Mouse (Mus musculus) ES-E14 (cell line): ENCODE measurements around the gene Pax8. TPM values are rescaled to one million over a fixed set of nuclear protein-coding genes. Genes with fewer than 3 reads are reported as not detected.

Experiments used
- DNase-seq: peaks from one replicate; pipeline ENCODE4 v3.0.0-alpha.2; 2013; ENCODE audit warnings: low read depth, low spot score
- H3K27ac ChIP-seq: 2 replicates; pipeline ENCODE4 v1.5.1; 2012; ENCODE audit warnings: low read depth, mild to moderate bottlenecking, low read length, moderate library complexity, mixed read lengths; ENCODE audit not compliant: poor library complexity, insufficient read depth, severe bottlenecking
- H3K36me3 ChIP-seq: 2 replicates; pipeline ENCODE4 v1.6.1; 2012; ENCODE audit warnings: mild to moderate bottlenecking, low read length, moderate library complexity, mixed read lengths; ENCODE audit not compliant: control insufficient read depth, poor library complexity, insufficient read depth, severe bottlenecking
- H3K4me1 ChIP-seq, 2 experiments: fragments of 150-350 bp in 1 of 2; sonication (generic) in 1 of 2; 2 replicates each; pipeline ENCODE4 v1.6.1; 2012; ENCODE audit warnings: low read length in 2 of 2, mild to moderate bottlenecking in 1 of 2, mixed read lengths in 1 of 2; ENCODE audit not compliant: control insufficient read depth in 2 of 2, insufficient read depth in 2 of 2, poor library complexity in 1 of 2
- H3K4me3 ChIP-seq, 2 experiments: fragments of 150-350 bp in 1 of 2; sonication (generic) in 1 of 2; 2 replicates each; pipeline ENCODE4 v1.5.1; 2012; ENCODE audit warnings: low read length in 2 of 2, low read depth in 1 of 2, mild to moderate bottlenecking in 1 of 2, mixed read lengths in 1 of 2; ENCODE audit not compliant: insufficient read depth in 1 of 2, poor library complexity in 1 of 2, severe bottlenecking in 1 of 2
- H3K9ac ChIP-seq: 2 replicates; pipeline ENCODE4 v1.6.1; 2012; ENCODE audit warnings: low read depth, mild to moderate bottlenecking, low read length, mixed read lengths; ENCODE audit not compliant: poor library complexity, insufficient read depth, severe bottlenecking
- H3K9me3 ChIP-seq: fragments of 150-350 bp; sonication (generic); 2 replicates; pipeline ENCODE4 v1.6.1; 2012; ENCODE audit warnings: low read depth, mild to moderate bottlenecking, low read length; ENCODE audit not compliant: control insufficient read depth, insufficient read depth
- CHD2 ChIP-seq: IDR thresholded peaks from 2 replicates; pipeline ENCODE4 v1.6.1; 2014; ENCODE audit warnings: mild to moderate bottlenecking, low read depth, low read length, inconsistent platforms
- HCFC1 ChIP-seq: IDR thresholded peaks from 2 replicates; pipeline ENCODE4 v1.6.1; 2012; ENCODE audit warnings: low read length, inconsistent platforms, borderline replicate concordance; ENCODE audit not compliant: insufficient read depth
- MAFK ChIP-seq: IDR thresholded peaks from 2 replicates; pipeline ENCODE4 v1.6.1; 2014; ENCODE audit warnings: mild to moderate bottlenecking, low read depth, low read length, inconsistent platforms; ENCODE audit not compliant: insufficient read depth
- ZC3H11A ChIP-seq: IDR thresholded peaks from 2 replicates; pipeline ENCODE4 v1.6.1; 2012; ENCODE audit warnings: low read depth, mild to moderate bottlenecking, inconsistent platforms, low read length, borderline replicate concordance
- ZNF384 ChIP-seq: IDR thresholded peaks from 2 replicates; pipeline ENCODE4 v1.6.1; 2012; ENCODE audit warnings: low read depth, low read length, inconsistent platforms
- in situ Hi-C, 2 experiments: fragments of 600-800 bp; cut with MboI; formaldehyde crosslinking; loops; one replicate each; pipeline ENCODE4 v1.15.1; 2025; ENCODE audit warnings: low sequenced_read_pairs in 2 of 2, inconsistent platforms in 1 of 2; ENCODE audit not compliant: unreplicated experiment in 2 of 2
- total RNA-seq: library from RNA; depleted of rRNA; stranded (reverse); fragments of 300-350 nt; gene quantifications from 2 replicates; pipeline ENCODE4 v1.2.3, GENCODE M21; 2012

Pax8 gene
- total RNA-seq, 1 experiment = 1.5 TPM

DNA sequence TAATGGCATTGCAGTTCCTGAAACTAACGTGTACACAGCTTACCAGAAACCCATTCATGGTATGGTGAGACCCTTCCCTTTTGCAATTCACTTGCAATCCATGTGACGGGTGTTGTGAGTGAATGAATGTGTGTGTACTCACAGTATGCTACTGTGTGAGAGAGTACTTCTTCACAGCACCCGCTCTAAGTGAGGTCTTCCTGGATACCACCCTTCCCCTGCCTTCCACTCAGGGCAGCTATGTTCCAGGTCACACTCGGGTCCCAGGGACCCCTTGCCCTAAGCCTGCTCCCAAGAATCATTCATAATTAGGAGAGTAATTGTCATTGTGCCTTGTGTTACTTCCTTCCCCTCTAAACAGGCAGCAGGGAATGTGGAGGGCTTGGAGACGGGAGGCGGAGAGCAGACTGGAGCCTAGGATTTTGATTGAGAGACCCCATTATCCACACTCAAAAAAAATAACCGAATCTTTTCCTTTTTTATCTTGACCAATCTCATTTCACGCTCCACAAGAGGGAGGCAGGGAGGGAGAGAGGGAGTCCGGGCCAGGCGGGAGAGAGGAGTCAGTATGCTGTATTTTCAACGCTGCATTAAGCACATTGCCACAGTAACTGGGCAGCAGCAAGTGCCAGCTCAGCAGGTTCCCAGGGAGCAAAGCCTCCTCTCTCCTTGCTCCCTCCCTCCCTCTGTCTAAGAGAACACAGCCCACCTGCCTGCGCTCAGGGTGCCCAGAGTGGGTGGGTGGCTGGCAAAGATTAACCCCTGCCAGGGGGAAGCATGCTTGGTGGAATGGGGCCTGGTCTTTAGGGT, 47.3 kb downstream of the Pax8 start:
- DNase-seq = no peak
- Histone ChIP-seq H3K9me3 (no peaks in the 10 kb centered on the region), H3K27ac (no peak overlapping the region), H3K9ac (no peak overlapping the region), H3K4me1 (no peaks in the 10 kb centered on the region), H3K4me3 (no peak overlapping the region), H3K36me3 (no peaks in the 10 kb centered on the region)
- in situ Hi-C loops = no loop called here
- TF ChIP-seq ZNF384 (no peak), ZC3H11A (no peak), MAFK (0 out of 2 replicates have a peak, but pooled peaks have one; percentile 6), CHD2 (no peak), HCFC1 (no peak)

DNA sequence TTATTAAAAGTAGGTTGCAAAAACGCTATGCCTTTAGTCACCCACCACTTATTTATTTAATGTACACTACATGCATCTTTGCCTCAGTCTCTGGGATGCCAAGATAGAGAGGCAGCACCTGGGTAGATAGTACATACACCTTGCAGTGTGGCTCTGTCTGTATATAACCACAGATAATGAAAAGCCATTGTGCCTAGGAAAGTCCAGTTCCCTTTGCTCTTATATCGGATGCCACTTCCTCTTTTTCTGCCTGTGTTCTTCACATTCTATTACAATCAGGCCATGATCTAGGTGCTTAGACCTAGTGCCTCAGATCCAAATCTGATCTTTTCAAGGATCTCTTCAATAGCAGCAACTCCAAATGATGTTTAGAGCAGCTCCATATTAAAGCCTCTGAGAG, 49.8 kb downstream of the Pax8 start:
- Histone ChIP-seq H3K9me3 (no peaks in the 10 kb centered on the region), H3K36me3 (no peaks in the 10 kb centered on the region), H3K4me1 (0 out of 4 replicates have a peak, but pooled peaks cover 0 to 2% of the 10 kb centered on the region in 2 experiments), H3K9ac (no peak overlapping the region), H3K4me3 (no peak overlapping the region), H3K27ac (no peak overlapping the region)
- DNase-seq = no peak
- in situ Hi-C loops = no loop called here
- TF ChIP-seq ZNF384 = no peak
- TF ChIP-seq MAFK = no peak
- TF ChIP-seq CHD2 = no peak
- TF ChIP-seq HCFC1 = no peak
- TF ChIP-seq ZC3H11A = no peak

DNA sequence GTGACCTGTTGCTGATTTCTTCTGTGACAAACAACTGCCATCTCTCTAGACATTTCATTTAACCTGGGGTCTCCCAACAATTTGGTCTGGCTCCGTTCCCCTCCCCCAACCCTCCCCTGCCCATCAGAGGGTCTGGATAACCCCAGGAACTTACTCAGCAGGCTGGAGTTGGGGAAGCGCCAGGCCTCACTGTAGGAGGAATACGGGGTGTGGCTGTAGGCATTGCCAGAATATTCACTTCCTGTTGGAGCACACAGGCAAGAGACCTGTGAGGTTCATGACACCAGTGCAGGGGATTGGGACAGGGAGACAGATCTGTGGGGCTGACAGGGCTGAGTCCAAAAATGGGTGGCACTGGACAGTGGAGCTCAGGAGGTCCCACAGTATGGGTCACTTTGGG, 52.6 kb downstream of the Pax8 start:
- Histone ChIP-seq H3K9ac (no peak overlapping the region), H3K9me3 (no peaks in the 10 kb centered on the region), H3K36me3 (no peaks in the 10 kb centered on the region), H3K27ac (no peak overlapping the region), H3K4me1 (0 out of 4 replicates have a peak, but pooled peaks cover 0 to 2% of the 10 kb centered on the region in 2 experiments), H3K4me3 (no peak overlapping the region)
- no peak for DNase-seq
- no peak for TF ChIP-seq CHD2
- TF ChIP-seq ZNF384 = no peak
- TF ChIP-seq MAFK = no peak
- no peak for TF ChIP-seq HCFC1
- TF ChIP-seq ZC3H11A = no peak
- in situ Hi-C loops = no loop called here

DNA sequence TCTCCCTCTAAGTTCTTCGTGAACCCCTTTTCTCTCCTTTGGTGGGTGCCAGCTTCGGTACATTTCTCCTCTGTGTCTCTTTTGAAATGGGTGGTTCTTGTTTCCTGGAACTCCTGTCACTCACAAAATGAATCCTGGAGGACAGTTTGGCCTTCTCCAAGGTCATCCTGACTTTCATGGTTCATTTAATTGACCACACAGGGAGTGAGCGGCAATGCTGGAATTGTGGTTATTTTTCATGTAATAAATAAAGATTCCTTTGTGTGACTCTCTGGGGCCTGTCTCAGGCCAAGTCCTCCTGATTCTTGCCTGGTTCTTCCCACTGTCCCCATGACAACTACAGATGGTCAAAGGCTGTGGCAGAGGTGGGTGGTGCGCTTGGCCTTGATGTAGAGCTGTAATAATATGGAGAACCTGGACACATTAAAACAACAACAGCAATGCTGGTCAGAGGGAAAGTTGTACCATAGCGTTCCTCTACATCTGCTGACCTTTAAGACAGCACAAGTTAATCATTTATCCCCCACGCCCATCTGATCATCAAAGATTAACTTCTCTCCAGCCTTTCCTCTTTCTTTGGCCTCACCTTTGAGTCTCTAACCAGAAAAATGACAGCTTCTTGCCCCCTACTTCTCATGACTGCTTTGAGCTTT, 54.1 kb downstream of the Pax8 start:
- Histone ChIP-seq H3K4me1 (0 out of 4 replicates have a peak, but pooled peaks cover 0 to 2% of the 10 kb centered on the region in 2 experiments), H3K9ac (no peak overlapping the region), H3K27ac (no peak overlapping the region), H3K4me3 (no peak overlapping the region), H3K9me3 (no peaks in the 10 kb centered on the region), H3K36me3 (no peaks in the 10 kb centered on the region)
- in situ Hi-C loops = no loop called here
- no peak for DNase-seq
- TF ChIP-seq ZC3H11A (no peak), HCFC1 (no peak), ZNF384 (no peak), CHD2 (no peak), MAFK (no peak)
